Mouse (Mus musculus) lung, postnatal 36 days (tissue): ENCODE measurements around the gene Chst8.

Source experiments
- DNase-seq: peaks from one replicate; pipeline ENCODE4 v3.0.0; 2022; ENCODE audit warnings: mixed read lengths

The Chst8 gene

DNA sequence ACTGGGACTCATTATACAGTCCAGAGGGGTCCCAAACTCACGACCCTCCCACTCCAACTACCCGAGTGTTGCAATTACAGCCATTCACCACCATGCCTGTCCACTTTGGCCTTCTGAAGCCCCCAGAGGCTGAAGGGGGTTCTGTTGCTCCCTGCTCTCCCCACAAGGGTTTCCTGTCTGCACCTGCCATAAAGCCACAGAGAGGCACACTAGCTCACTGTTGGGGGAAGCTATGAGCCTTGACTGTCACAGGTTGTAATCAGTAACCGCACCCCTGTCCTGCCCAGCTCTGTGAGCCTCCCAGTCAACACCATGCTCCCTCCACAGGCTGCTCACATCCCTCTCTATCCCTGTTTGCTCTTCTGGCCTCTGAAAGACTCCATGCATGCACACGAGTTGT is 64.0 kb downstream of the Chst8 start:
- DNase-seq: no peak

- no peak for DNase-seq
Observed at GRCm38 (mm10) chr7:34747661-34748060, 64.8 kb downstream of the Chst8 start.

- peak; percentile 16 for DNase-seq
Observed at GRCm38 (mm10) chr7:34746586-34746985, 65.9 kb downstream of the Chst8 start.

- peak; percentile 84 for DNase-seq
Observed at GRCm38 (mm10) chr7:34746165-34746564, 66.3 kb downstream of the Chst8 start.

- peak; percentile 34 for DNase-seq
Observed at GRCm38 (mm10) chr7:34745426-34745825, 67.1 kb downstream of the Chst8 start.

DNA sequence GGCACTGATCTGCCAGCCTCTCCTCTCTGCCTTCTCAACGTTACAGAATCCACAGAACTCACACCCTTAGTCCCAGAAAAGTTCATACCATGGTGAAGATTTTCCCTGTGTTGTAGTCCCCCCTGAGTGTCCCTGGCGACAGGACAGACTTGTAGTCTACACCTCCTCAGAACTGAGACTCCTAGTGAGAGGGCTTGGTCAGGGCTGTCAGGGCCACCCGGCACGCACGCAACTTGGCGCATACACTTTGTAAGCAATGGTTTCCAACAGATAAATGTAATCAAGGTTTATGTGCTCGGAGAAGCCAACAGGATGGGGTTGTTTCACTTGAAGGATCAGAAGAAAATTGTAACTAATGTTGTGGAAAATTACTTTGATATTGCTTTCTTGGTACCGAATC is 67.5 kb downstream of the Chst8 start:
- no peak for DNase-seq

DNA sequence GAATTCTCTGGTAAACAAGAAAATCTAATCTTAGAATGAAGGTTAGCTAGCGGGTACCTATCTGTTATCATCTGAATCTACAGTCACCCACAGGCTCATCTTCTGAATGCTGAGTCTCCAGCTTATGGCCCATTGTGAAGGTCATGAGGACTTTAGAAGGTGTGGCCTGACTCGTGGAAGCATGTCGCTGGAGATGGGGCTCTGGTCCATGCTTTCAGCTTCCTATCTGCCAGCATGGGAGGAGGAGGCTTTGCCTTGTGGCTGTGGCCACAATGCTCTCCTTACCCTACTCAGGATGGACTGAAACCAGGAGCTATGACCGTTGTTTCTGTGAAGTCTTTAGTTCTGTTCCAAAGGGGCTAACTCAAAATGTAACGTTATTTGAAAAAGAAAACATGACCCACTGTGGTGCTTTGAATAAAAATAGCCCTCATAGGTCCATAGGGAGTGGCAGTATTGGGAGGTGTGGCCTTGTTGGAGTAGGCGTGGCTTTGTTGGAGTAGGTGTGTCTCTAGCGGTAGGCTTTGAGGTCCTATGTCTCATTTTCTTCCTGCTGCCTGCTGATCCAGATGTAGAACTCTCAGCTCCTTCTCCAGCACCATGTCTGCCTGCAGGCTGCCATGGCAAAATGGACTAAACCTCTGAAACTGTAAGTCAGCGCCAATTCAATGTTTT is 69.0 kb downstream of the Chst8 start:
- no peak for DNase-seq

GRCm38 (mm10) chr7:34739371-34739770 is 73.1 kb downstream of the Chst8 start:
- DNase-seq: no peak

GRCm38 (mm10) chr7:34737206-34737605 is 75.3 kb downstream of the Chst8 start:
- DNase-seq: no peak

DNA sequence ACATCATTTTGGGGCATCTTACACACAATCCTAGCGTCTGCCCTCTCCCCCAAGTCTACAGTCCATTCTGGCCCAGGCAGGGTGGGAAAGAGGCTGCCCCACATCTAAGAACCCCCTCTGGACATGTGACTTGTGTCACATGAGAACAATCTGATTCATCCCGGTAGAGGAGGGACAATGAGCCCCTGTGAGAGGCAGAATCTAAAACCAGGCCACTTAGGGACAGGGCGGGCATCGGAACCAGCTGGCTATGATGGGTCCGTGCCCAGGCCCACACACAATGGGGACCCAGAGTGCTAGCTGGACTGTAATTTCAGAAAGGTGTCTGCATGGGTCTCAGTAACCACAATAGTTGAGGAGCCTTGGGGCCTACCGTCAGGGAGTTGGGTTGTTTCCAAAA is 78.2 kb downstream of the Chst8 start:
- no peak for DNase-seq

GRCm38 (mm10) chr7:34728931-34729330 is 83.6 kb downstream of the Chst8 start:
- DNase-seq: no peak

DNA sequence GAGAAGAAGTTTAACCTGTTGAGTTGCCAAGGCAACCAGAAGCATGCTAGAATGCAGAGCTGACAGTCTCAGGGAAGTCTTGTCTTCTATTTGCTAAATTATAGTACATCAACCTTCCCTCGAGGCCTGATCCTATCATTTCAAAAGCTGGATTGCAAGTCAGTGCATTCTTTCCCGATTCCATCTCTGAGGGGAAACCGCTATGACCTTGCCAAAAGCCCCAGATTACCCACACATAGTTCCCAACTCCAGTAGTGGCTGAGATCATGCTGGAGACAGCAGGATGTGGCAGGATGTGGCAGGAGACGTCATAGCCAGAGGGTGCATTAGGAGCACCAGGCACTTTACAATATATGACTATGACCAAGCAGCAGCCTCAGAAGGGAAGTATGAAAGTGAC is 87.3 kb downstream of the Chst8 start:
- DNase-seq: no peak

DNA sequence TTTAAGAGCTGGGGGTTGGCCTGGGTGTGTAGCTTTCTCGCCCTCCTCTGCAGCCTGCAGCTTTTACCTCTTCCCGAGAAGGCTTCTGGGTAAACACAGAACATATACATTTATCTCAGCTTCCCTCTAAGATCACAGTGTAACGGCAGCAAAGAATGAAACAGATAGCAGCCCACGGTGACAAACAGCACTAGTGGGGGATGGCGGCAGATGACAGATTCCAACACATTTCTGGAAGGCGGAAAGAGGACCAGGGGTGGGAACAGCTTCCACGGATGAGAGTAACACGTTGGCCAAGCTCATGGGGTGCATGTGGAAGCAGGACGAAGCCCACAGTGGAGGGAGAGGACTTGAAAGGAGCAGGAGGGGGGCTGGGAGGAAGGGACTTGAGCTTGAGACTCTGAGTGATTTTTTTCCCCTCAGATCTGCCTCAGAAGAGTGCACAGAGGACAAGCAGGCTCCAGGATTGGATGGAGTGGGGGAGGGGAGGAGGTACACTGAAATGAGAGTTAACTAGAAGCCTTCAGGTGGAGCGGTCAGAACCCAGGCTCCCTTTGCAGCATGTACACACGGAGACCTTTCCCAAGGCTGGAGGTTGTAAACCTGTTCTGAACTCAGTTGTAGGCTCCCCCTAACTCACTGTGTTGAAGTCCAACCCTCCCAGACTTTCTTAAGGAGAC is 89.8 kb downstream of the Chst8 start:
- no peak for DNase-seq

GRCm38 (mm10) chr7:34722151-34722550 is 90.4 kb downstream of the Chst8 start:
- DNase-seq: no peak

GRCm38 (mm10) chr7:34721650-34722048 is 90.9 kb downstream of the Chst8 start:
- peak; percentile 87 for DNase-seq

- no peak for DNase-seq
Observed at GRCm38 (mm10) chr7:34720882-34721649, 91.4 kb downstream of the Chst8 start.

DNA sequence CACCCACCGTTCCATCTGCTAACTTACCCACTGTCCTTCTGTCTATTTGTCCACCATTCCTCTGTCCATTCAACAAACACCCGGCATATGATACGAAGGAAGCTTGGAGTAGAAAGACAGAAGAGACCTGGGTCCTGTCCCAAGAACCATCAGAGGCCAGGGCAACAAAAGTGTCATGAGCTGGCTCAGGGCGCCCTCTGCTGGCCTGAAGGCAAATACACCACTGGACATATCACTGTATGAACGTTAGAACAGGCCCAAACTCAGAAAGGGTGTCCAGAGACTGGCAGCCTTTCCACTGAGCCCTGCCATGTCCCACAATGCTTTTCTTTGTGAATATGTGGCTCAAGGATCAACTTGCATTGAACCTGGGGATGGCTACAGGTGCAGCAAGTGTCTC is 92.9 kb downstream of the Chst8 start:
- DNase-seq: peak; percentile 75

GRCm38 (mm10) chr7:34718651-34719050 is 93.9 kb downstream of the Chst8 start:
- peak; percentile 53 for DNase-seq

DNA sequence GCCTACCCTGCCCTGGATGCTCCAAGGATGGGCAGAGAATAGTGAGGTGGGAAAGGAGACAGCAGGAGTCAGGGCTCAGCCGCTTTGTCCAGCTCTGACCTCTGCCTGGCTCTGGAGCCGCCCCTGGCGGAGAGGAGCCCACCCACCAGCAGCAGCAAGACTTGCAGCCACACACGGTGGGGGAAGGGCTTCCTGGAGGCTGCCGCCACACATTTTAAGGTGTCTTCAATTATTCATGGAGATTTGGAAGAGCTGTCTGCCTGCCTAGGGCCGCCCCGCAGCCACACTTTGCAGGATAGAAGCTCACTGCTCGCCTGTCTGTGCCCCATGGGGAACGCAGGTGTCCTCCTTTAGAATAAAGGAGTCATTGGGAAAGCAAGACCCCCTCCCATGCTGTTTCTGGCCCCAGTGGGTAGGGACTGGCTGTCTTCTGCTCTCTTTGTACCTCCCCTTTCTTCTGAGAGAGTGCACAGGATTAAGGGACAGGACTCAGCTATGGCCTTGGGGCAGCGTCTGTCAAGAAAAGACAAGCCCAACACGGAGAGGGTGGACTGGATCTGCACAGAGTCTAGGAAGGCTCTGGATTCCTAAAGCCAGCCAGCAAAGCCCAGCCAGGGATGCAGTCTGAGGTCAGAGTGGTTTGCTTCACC is 95.2 kb downstream of the Chst8 start:
- no peak for DNase-seq

- no peak for DNase-seq
Observed at GRCm38 (mm10) chr7:34714848-34715460, 97.6 kb downstream of the Chst8 start.

DNA sequence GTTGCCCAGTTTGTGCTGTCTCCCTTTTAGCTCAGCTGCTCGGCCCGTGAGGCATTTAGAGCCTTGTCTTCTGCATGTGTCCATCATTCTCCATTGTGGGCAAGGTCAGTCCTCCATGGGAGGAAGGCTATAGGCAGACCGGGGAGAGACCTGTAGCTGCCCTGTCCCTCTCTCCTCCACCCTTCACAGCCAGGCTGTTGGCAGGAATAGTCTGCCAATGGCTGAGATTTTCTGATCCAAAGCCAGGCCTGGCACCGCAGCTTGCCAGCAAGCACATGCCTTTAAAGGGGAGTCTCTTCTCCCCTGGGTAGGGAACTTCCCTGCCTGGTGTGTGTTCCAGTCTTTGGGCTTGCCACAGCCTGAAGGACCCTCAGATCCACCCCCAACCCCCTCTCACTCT is 103.4 kb downstream of the Chst8 start:
- no peak for DNase-seq

- peak; percentile 32 for DNase-seq
Observed at GRCm38 (mm10) chr7:34704401-34704800, 108.1 kb downstream of the Chst8 start.

GRCm38 (mm10) chr7:34703437-34703836 is 109.1 kb downstream of the Chst8 start:
- peak; percentile 52 for DNase-seq
